Mouse (Mus musculus): ENCODE measurements around the gene Mbnl1.
A peak's percentile ranks its signal among the peaks of the same experiment; 100 is the strongest.

Gene Mbnl1

DNA sequence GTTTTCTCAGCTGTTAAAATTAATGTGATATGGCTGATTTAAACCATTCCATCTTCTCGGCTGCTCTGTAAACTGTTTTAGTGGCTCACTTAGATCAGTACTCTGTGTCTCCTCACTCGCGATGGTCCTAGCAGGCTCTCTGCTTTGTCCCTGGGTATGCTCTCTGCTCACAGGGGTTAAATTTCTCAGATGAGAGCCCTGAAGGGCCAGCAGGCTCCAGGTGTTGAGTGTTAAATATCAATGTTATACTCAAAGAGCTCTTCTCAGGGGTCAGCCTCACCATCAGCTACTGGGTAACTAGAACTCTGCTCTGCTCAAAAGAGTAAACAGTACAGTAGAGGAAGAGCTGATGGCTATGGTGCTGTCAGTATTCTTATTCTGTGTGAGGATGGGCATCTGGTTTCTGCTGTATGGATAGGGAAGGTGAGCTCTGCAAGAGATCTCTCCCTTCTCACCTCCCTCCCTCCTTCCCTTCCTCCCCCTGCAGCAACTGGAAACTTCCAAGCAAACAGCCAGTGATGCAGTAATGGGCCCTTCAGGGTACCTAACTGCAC, 44.7 kb downstream of the Mbnl1 start:
- DNase-seq (ENCODE audit: low spot score in 2 of 2), result no peak

DNA sequence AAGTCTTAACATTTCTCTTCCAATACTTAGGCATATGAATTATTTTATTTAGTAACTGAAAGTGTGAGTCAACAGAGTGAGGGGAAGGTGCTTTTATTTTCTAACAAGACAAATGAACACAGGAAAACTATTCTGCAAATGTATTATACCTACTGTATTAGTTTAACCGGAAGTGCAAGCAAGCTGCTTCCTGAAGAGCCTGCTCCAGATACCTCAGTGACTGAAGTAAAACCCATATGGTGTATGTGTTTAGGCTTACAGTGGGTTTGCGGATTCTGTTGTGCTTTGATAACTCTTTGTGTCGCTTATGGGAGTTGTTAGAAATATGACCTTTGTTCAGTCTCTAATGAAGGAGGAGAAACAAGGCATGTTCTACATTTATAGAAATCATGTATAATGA, 46.7 kb downstream of the Mbnl1 start:
- no peak for DNase-seq (ENCODE audit: low spot score in 2 of 2)

DNA sequence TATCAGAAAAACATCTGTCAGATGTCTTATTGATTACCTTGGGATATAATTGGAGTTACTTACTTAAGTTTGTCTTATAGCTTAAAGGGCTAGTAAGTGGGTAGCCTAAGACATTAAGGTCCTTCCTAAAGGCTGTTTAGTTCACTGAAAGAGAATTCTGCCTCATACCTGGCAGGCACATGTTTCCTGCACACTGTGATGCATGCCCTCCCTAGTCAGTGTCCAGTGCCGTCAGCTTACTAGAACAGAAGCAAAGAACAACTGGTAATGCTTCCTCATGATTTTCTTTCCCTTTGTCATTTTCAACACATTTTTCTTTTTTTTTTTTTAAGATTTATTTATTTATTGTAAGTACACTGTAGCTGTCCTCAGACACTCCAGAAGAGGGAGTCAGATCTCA, 51.5 kb downstream of the Mbnl1 start:
- DNase-seq (ENCODE audit: low spot score in 2 of 2), result no peak

DNA sequence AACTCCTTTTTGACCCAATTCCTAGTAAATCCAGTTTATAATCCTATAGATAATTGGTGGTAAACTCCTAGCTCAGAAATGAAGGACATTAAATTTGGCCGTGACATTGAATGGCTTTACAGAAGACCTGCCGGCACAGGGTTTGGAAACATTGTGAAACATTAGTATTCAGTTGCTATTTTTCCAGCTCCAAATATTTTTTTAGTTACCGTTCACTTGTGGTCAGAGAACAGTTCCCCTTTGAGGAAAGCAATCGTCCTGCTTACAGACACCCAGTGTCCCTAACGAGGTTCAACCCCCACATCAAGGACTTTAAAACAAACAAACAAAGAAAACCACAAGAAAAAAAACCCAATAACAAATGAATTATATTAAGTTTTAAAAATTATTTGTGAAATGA, 58.7 kb downstream of the Mbnl1 start:
- DNase-seq (ENCODE audit: low spot score in 2 of 2), result no peak

DNA sequence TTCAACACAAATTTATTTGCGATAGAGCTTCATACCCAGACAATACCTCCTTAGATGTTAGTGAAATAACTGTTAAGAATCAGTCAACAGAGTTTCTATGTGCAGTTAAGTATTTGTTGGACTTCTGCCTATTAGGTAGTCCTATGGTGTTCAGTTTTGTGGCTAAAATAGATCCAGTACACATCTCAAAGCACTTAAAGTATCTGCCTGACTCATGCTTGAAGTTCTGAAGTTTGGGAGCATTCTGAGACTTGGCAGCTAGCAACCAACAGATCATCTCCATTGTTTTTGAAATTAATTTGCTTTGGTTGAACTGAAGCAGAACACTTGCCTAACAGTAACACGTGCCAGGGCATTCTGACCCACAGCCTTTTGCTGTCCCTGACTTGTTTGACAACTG, 59.2 kb downstream of the Mbnl1 start:
- no peak for DNase-seq (ENCODE audit: low spot score in 2 of 2)

DNA sequence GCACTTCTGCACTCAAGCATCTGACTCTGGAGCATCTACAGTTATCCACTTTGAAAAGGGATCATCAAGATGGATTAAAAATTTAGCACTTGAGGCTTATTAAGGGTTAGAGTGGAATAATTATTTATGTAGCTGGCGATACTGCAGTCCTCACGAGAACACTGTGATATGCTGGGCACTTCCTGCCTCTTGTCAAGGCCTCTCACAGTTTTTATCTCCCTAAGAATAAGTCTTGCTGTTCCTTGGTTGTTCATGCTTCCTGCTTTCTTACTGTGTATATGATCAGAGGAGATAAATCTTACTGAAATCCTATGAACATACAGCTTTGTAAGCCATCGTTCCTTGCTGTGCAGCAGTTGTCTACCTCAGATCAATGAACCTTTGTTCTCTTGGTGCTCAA, 62.6 kb downstream of the Mbnl1 start:
- no peak for DNase-seq (ENCODE audit: low spot score in 2 of 2)

DNA sequence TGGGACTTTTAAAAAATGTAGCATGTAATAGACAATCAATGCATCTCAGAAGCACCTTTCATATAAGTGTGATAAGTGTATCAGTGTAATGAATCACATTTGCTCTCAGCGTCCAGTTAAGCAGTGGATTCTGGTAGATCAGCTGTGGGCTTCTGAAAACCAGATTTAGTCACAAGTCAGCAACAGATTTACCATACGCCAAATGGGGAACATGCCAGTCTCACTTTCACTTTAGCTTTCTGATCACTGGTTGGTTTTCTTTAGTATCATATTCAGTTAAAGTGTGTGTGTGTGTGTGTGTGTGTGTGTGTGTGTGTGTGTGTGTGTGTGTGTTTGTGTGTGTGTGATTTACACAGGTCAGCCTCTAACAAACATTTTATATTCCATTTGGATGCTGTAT, 64.4 kb downstream of the Mbnl1 start:
- DNase-seq (ENCODE audit: low spot score in 2 of 2), result no peak

DNA sequence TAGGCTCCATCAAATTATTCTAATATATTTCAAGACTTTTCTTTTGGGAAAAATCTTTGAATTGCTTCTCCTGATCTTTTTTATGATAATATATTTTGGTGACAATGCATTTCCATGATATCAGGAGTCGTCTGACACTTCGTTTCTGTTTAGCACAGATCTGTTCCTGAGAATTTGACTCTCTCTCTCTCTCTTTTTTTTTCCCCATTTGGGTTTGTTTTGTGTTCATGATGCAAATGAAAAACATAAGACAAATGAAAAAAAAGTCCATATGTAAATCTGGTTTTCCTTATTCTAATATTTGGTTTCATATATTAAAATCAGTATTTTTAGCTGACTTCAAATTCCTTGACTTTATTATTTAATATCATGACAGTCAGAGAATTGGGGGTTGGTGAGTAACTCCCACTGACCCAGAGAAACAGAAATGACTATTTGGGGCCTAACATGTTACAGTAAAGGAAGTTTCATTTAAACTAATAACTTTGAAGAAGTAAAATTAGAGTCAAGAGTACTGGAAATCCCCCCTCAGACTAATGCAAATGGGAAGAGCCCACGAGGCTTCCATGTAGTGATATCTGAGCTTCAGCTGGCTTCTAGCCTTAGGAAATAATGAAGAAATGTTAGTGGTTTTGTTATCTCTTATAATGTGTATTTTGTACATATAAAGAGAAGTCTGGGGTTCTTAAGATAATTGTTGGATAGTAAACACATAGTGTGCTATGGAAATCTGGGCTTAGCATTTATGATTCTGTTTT, 65.8 kb downstream of the Mbnl1 start:
- no peak for DNase-seq (ENCODE audit: low spot score in 2 of 2)

DNA sequence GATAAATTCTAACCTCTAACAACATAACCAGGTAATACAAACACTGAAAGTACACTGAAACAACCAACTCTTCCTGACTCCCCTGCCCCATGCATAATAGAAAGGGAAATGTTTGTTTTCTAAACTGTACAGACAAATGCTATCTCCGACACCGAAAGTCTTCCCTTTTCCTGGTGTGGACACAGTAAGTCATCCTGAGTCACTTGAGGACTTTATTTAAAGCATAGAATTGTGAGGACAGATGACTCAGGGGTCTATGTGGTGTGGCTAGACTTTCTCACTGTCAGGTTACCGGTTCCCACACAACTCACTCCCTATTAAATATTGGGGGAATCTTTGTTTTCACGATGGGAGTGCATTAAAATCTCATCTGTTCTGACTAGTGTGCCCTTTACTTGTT, 68.5 kb downstream of the Mbnl1 start:
- DNase-seq (ENCODE audit: low spot score in 2 of 2), result no peak

DNA sequence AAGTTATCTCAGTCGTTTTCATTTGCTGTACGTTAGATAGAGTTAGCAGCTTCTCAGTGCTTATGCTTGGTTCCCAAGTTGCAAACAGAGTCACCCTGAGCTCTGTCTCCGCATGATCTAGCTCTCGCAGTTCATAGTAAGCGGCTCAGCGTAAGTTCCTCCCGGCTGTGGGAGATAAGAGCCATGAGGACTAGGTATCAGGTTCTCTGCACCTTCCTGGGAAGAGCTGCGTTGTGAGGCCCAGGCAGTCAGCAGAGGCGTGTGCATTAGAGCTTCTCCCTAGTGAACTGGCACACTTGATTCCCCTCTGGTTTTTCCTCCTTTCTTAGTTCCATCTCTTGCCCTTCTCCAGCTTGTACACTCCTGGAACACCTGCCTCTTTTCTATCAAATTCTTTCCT, 73.6 kb downstream of the Mbnl1 start:
- no peak for DNase-seq (ENCODE audit: low spot score in 2 of 2)

DNA sequence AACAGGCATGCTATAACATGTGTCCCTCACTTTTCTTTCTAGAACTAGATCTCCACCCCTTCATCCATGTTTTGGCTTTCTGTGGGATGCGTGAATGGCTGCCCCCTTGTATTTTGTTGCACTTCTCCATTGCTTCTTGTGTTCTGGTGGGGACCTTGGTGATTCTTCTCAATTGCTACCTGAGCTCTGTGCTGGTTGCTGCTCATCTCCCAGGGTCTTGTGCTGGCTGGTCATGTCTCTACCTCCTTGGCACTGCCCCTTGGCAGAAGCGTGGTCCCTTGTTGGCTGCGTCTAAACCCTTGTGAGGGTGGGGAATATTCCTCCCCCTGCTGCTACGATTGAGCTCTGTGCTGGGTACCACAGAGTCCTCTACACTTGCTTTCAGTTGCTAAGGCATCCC, 74.3 kb downstream of the Mbnl1 start:
- DNase-seq (ENCODE audit: low spot score in 2 of 2), result no peak

DNA sequence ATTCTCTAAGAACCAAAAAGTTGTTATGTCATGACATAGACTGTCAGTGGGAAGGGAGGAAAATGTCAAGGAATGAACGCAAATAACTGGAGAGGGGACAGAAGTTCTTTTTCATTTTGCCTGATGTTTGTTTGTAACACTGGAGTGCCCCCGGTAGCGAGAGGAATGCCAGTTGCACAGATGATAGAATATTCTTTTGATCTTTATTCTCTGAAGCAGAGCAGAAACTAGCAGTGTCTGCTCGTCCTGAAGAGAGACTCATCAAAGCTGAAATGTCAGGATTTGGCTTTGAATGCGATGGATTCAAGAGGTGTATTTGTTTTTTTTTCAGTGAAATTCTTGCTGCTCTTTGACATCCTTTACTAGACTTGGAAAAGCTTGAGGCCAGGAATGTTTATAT, 77.9 kb downstream of the Mbnl1 start:
- no peak for DNase-seq (ENCODE audit: low spot score in 2 of 2)

DNA sequence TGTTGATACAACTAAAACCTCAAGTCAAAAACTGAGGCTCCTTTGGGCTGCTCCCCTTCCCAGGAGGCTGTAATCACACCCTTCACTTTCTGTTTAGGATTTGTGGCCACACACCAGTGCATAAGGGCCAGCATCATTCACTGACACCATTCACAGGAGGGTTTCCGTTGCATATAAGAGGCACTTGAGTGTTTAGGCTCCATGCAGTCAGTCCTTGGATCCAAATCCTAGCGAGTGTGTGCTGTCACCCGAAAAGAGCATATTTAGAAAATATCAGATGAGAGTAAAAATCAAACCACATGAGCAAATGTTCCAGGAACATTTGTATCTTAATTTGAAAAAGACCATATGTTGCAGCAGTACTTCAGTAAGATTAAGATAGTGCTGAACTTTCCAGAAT, 79.0 kb downstream of the Mbnl1 start:
- DNase-seq (ENCODE audit: low spot score in 2 of 2), result no peak

DNA sequence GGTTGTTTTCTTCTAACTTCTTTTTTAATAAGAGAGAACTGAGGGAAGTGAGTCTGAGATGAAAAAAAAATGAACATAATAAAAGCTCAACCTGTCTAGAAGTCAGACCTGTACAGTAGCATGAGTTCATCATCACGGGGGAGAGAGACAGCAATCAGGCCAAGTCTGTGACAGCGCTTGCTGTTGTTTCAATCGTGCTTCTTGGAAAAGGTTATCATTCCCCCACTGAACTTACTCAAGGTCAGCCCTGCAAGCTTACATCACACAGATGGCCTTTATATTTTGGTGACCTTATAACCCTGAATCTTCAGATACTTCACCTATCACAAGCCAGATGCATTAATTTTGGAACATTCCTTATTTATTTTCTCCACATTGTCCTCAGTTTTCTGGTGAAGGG, 80.4 kb downstream of the Mbnl1 start:
- no peak for DNase-seq (ENCODE audit: low spot score in 2 of 2)

DNA sequence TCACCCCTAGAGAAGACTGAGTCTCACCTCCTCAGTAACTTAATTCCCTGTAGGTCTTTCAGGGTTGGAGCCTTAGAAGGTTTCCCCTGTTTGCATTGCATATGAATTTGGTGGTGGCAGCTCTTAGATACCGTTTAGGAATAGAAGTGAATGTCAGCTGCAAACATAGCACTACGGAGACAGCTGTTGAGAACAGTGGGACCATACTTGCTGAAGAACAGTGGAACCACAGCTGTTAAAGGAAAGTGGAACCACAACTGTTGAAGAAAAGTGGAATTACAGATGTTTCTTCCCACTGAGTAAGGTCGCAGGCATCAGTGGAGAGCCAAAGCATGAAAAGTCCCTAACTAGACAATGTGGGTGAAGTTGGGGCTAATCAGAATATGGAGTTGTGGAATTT, 84.0 kb downstream of the Mbnl1 start:
- DNase-seq (ENCODE audit: low spot score in 2 of 2), result no peak

DNA sequence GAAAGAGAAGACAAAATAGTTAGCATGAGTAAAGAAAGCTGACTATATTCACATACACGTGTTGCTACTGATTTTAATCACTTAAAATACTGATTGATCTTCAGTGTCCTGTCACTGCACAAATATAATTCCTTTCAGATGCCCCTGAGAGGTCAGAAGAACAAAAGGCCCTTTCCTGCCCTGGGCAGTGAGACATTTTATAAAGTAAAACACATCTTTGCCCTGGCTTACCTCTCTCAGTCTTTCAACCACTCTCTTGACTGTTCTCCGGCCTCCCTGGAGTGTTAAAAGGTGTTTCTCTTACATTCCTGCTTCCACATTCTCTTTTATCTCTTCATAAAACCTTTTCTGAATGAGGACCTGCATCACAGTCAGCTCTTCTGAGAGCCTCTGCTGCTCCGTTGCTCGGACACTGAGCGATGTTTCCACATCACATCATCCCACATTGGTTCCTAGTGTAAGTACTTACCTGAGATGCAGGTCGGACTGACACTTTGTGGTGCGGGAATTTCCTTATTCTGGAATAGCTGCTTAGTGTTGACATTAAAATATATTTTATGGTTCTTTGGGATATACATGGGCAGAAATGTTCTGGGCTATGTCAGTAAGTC, 85.7 kb downstream of the Mbnl1 start:
- no peak for DNase-seq (ENCODE audit: low spot score in 2 of 2)

DNA sequence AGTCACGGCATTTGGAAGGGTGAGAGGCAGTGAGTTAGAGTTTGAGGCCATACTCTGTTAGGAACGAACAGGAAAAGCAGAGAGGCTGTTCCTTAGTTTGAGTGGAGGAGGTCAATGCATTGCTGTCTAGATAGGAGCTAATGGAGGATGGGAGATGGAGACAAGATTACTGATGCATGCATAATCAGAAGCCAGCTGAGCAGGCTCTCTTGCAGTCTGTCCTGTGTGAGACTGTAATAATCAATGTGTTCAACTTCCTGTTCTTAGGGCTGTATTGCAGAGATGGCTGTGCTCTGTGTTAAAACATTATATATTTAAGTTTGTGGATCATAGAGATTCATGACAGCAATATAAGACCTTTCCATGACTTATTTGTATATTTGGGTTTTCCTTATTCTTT, 87.1 kb downstream of the Mbnl1 start:
- no peak for DNase-seq (ENCODE audit: low spot score in 2 of 2)

DNA sequence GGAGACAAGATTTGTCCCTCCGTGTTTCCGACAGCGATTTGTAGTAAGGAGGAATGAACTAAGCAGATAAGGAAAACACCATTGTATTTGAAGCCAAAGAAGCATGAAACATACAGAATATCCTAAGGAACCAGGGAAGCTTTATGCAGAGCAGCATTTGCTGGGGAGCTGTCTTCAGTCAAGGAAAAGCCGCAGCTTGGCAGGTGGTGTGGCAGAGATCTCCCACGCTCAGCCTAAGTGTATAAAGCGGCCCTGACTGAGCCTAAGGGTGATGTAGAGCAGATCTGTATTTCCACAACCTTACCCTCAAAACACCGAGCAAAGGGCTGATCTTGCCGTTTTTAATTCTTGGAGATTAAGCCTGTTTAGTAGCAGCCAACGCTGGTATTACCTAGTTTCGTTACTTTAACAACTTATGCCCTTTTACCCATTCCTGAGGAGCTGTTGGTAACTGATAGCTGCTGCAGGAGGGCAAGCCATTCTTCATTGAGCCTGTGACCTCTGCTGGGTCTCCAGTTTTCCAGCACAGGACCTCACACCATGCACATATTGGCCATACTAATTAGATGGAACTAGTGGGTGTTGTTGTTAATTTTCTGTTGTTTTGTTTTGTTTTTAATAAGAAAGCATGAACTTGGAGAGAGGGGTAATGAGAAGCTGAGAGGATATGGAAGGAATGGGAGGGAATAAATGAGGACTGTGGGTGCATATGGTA, 91.1 kb downstream of the Mbnl1 start:
- DNase-seq (ENCODE audit: low spot score in 2 of 2), result peak; percentile 30 to 44

DNA sequence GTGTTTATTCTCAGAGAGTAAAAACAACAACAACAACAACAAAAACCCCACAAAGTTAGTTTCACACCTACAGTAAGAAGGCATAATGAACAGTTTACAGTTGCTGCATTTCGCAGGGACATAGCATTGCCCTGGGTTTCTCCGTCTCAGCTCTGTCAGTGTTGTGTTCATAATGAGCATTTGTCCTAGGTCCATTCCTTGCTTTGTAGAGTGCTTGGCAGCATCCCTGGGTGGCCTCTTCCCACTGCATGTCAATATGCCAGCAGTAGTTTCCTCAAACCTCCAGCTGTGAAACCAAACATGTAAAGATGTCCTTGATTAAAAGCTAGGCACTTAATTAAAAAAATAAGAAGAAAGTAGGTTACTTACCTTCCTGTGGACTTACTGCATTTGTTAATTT, 91.6 kb downstream of the Mbnl1 start:
- no peak for DNase-seq (ENCODE audit: low spot score in 2 of 2)

DNA sequence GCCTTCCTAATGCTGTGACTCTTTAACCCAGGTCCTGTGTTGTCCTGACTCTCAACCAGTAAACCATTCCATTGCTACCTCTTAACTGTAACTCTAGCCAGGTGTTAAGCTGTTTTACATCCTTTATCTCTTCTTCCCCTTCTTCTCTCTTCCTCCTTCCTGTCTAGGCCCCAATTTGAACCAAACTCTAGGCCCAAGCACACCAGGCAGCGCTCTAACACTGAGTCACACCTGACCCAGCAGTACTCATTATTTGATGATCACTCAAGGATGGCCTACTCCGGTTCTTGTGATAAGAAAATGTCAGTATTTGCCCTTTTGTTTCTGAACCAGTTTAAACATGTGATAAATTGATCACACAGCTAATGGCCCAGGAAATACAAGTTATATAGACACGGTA, 92.6 kb downstream of the Mbnl1 start:
- DNase-seq (ENCODE audit: low spot score in 2 of 2), result no peak

DNA sequence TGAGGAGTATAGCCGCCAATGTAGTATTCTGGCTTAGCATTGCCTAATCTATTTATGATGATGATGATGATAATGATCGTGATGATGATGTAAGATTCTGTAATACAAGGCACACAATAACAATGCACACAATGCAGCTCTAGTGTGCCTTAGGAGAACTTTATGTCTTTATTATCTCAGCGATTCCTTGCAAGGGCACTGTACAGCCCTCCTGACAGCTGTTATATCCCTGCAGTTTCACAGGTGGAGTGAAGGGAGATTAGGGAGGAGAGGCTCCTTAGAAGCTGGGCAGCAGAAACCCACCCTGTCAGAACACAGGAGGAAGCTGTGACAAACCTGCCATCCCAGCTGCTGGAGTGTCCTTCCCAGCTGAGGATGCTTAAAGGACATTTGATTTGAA, 93.3 kb downstream of the Mbnl1 start:
- no peak for DNase-seq (ENCODE audit: low spot score in 2 of 2)

DNA sequence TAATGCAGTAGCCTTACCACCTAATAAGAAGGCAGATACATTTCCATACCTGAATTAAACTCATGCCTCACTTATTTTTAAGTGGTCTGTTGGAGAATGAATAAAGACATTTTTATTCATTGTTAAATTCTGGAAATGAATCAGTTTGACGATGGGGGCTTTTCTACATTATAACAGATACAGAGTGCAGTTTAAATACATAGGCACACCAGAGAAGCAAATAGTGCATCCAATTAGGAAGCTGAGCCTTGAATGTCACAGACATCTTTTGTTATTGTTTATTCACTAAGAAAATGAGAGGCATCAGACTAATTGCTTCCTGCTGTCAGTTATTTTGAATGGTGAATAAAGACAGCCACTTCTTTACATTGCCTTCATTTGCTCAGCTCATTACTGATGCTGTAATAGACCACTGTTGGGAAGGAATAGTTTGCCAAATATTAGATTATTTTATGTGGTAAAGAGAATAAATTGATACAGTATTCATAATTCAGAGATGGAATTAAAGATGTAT, 95.6 kb downstream of the Mbnl1 start:
- no peak for DNase-seq (ENCODE audit: low spot score in 2 of 2)

All from right cerebral cortex, postnatal 36 days (tissue).